Mouse (Mus musculus) liver, adult 2 months (tissue): Measurements from ENCODE around the gene Gm15140. TPM values are rescaled to one million over a fixed set of nuclear protein-coding genes. Genes with fewer than 3 reads are reported as not detected.
"Not testable (repeated sequence)": the region's sequence is repeated elsewhere in the genome, so short reads cannot be mapped to it uniquely, and the experiment has no call there.

ENCODE experiments used
- DNase-seq: peaks from one replicate; pipeline ENCODE4 v3.0.0-alpha.2; 2011; ENCODE audit warnings: low read depth, low spot score; ENCODE audit errors: extremely low read depth
- H3K27ac ChIP-seq: fragments of 200-500 bp; replicated peaks from 2 replicates; pipeline ENCODE4 v1.5.1; 2012; ENCODE audit warnings: low read depth, mild to moderate bottlenecking, control low read depth, inconsistent platforms, low read length; ENCODE audit not compliant: insufficient read depth
- H3K27me3 ChIP-seq: fragments of 200-500 bp; 2 replicates; pipeline ENCODE4 v1.6.1; 2012; ENCODE audit warnings: mild to moderate bottlenecking, moderate library complexity, low read length, inconsistent platforms; ENCODE audit not compliant: control insufficient read depth, insufficient read depth
- H3K36me3 ChIP-seq: fragments of 200-500 bp; 2 replicates; pipeline ENCODE4 v1.6.1; 2012; ENCODE audit warnings: low read length, inconsistent platforms; ENCODE audit not compliant: control insufficient read depth, insufficient read depth
- H3K4me1 ChIP-seq: fragments of 200-500 bp; 2 replicates; pipeline ENCODE4 v1.6.1; 2011; ENCODE audit warnings: low read length; ENCODE audit not compliant: control insufficient read depth, insufficient read depth
- H3K4me3 ChIP-seq: fragments of 200-500 bp; 2 replicates; pipeline ENCODE4 v1.5.1; 2011; ENCODE audit warnings: low read depth, mild to moderate bottlenecking, control low read depth, low read length, moderate library complexity; ENCODE audit not compliant: insufficient read depth
- H3K79me2 ChIP-seq: fragments of 200-500 bp; 2 replicates; pipeline ENCODE4 v1.6.1; 2012; ENCODE audit warnings: inconsistent platforms, mild to moderate bottlenecking, low read length, moderate library complexity; ENCODE audit not compliant: control insufficient read depth, insufficient read depth
- H3K9ac ChIP-seq: fragments of 200-500 bp; 2 replicates; pipeline ENCODE4 v1.6.1; 2012; ENCODE audit warnings: low read depth, mild to moderate bottlenecking, control low read depth, inconsistent platforms, low read length
- WGBS: fragments of 180-500 bp; shearing (Covaris S2); methylation state at CpG from one replicate; pipeline ENCODE4 v1.1.7; 2018; 5-methylcytosine and 5-hydroxymethylcytosine counted together
- polyA plus RNA-seq: library from polyadenylated mRNA; depleted of rRNA; stranded (reverse); fragments of >200 nt; gene quantifications from 2 replicates; pipeline ENCODE4 v1.2.3, GENCODE M21; 2012; rRNA removed
- total RNA-seq: library from RNA; depleted of rRNA; stranded (reverse); fragments of >200 nt; gene quantifications from 2 replicates; pipeline ENCODE4 v1.2.3, GENCODE M21; 2014; rRNA removed

The Gm15140 gene
- total RNA-seq (not detected in 2 replicates), polyA plus RNA-seq (not detected in 2 replicates)

- not testable (repeated sequence) for H3K79me2 ChIP-seq, H3K4me3 ChIP-seq, H3K27ac ChIP-seq, H3K9ac ChIP-seq, H3K36me3 ChIP-seq, H3K27me3 ChIP-seq, DNase-seq, H3K4me1 ChIP-seq
- WGBS = 71% methylated on average over 1 of the region's 1 CpGs
Observed at GRCm38 (mm10) chrX:154120585-154120984, at the start of gene Gm15140. Gene Gm15140 (minus strand): TSS chrX:154120685.

Other genes with a start within 250 kb of the Gm15140 start
- not detected in 2 replicates for gene Samt1, start 108.0 kb downstream of the Gm15140 start, total RNA-seq
- not detected in 2 replicates for gene Samt1, start 108.0 kb downstream of the Gm15140 start, polyA plus RNA-seq
- gene 4921511M17Rik, start 86.9 kb downstream of the Gm15140 start, total RNA-seq = not detected in 2 replicates
- gene 4921511M17Rik, start 86.9 kb downstream of the Gm15140 start, polyA plus RNA-seq = not detected in 2 replicates
- gene Gm10057, start 65.6 kb downstream of the Gm15140 start, total RNA-seq = not detected in 2 replicates
- not detected in 2 replicates for gene Gm10057, start 65.6 kb downstream of the Gm15140 start, polyA plus RNA-seq
- gene 4930524N10Rik, start 222.7 kb upstream of the Gm15140 start, total RNA-seq = not detected in 2 replicates
- gene 4930524N10Rik, start 222.7 kb upstream of the Gm15140 start, polyA plus RNA-seq = not detected in 2 replicates